Mouse (Mus musculus) thymus, postnatal 4 days (tissue): Measurements from ENCODE around the gene Stk24.

Experiments used
- DNase-seq: peaks from one replicate; pipeline ENCODE4 v3.0.0; 2021

Gene Stk24

GRCm38 (mm10) chr14:121348256-121348655 lies 31.6 kb downstream of the Stk24 start:
- DNase-seq: no peak

- no peak for DNase-seq
Observed at GRCm38 (mm10) chr14:121347134-121347533, 32.7 kb downstream of the Stk24 start.

GRCm38 (mm10) chr14:121346654-121347053 lies 33.2 kb downstream of the Stk24 start:
- DNase-seq: no peak

DNA sequence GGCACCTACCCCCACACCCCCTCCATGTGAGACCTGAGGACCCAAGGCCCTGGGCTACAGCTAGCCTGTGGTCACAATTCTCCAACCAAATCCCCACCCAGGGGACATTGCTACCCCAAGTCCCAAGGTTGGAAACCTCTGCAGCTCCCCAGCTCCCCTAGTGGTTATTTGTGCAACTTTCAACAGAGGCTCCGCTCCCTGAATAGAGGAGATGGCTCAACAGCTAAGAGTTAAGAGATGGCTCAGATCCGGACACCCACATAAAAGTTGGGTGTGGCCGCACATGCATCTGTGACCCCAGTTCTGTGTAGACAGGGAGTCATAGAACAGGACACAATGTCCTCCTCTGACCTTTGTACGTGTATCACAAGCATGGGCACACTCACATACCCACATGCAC lies 33.8 kb downstream of the Stk24 start:
- peak; percentile 56 for DNase-seq

GRCm38 (mm10) chr14:121344928-121345327 lies 34.9 kb downstream of the Stk24 start:
- DNase-seq: no peak

GRCm38 (mm10) chr14:121342885-121343284 lies 36.9 kb downstream of the Stk24 start:
- no peak for DNase-seq

- no peak for DNase-seq
Observed at GRCm38 (mm10) chr14:121339951-121340401, 39.8 kb downstream of the Stk24 start.

DNA sequence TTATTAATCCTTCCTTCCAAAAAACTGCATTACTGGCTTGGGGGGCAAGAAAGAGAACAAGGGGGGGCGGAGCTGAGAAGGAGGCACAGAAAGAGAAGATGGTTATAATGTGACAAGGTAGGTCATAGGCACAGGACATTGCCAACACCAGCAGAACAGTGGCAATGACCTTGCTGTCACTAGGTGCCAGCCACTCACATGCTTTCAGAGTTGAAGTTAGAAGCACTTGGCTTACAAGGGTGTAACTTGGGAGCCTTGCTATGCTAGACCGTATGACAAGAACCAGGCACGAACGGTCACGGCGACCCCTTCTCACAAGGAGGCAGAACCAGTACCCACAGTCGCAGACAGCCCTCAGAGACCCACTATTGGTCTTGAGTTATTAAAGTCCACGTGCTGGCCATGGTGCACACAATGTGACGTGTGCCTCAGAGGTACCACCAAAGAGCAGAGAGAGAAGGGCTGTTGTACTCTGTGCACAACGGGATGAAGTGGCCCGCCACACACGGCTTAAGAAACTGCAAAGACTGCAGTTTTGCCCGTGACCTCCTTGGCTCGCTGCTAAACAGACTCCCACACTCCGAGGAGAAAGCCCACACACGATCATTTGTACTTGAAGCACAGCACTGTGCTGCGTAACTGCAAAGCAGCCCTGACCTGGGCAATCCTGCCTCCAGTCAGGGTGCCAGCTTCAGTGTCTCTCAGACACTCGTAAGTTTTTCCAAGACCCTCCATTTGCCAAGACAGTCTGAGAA lies 40.8 kb downstream of the Stk24 start:
- no peak for DNase-seq

- no peak for DNase-seq
Observed at GRCm38 (mm10) chr14:121330090-121330408, 49.8 kb downstream of the Stk24 start.

- DNase-seq: no peak
Observed at GRCm38 (mm10) chr14:121329401-121330089, 50.3 kb downstream of the Stk24 start.

- no peak for DNase-seq
Observed at GRCm38 (mm10) chr14:121328878-121329277, 50.9 kb downstream of the Stk24 start.

GRCm38 (mm10) chr14:121326432-121326831 lies 53.4 kb downstream of the Stk24 start:
- no peak for DNase-seq

GRCm38 (mm10) chr14:121324521-121325330 lies 55.1 kb downstream of the Stk24 start:
- DNase-seq: peak; percentile 27

DNA sequence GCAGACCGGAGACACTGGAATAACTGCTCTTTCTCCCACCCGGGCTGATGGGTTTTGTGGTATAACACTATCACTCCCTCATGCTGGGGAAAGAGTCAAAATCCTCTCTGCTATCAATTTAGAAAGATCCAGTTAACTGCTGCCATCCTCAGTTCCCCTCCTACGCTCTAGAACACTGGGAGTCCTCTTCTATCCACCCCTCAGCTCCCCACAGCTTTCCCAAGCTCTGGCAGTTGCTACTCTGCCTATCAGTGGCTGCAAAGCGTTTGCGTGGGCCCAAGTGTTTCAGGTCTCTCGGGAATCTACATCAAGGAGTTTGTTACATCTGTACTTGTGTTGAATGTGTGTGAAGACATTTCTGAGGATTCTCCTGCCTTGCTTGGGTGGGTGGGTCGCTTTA lies 57.2 kb downstream of the Stk24 start:
- DNase-seq: no peak

- no peak for DNase-seq
Observed at GRCm38 (mm10) chr14:121322150-121322549, 57.7 kb downstream of the Stk24 start.

DNA sequence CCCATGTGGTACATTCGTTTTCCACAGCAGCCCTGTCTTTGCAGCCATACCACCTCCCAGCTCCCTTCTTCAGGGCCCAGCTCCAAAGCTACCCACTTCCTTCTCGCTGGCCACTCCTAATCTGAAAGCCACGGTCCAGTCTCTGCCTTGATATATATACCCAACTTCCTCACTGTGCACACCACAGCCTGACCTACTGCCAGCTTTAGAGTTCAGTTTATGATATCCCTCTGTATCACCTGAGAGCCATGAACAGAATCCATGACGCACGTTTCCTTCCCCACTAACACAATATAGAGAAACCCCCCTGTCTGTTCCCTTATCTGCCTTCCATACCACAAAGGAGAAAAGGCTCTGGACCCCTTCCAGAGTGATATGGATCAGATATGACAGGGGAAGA lies 61.4 kb downstream of the Stk24 start:
- no peak for DNase-seq

- no peak for DNase-seq
Observed at GRCm38 (mm10) chr14:121317312-121317671, 62.5 kb downstream of the Stk24 start.

DNA sequence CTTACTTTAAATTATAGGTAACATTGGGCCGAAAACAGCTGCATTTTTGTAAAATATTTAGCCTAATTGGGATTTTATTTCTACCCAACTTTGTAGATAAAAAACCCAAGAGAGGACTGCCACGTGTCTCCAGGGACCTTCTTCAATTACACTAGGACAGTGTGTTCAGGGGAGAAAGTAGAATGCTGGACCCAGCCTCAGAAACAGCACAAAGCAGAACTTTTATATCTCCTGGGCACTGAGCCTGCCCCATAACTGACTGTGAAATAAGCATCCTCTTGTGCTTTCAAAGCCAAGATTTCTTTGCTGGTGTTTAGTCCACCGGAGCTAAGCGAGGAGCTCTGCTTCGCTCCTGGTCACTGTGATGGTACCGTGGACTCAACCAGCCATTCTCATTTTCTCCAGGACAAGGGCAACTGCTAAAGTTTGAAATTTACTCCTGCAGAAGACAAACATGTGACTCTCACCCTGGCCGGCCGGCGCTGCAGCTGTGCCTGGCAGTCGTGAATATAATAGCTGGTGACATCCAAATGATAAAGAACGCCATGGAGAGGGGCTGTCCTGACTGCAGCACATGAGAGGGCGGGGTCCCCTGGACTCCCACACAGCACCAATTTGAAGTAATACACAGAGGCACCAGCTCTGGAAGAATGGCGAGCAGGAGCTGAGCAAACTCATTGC lies 63.0 kb downstream of the Stk24 start:
- no peak for DNase-seq

DNA sequence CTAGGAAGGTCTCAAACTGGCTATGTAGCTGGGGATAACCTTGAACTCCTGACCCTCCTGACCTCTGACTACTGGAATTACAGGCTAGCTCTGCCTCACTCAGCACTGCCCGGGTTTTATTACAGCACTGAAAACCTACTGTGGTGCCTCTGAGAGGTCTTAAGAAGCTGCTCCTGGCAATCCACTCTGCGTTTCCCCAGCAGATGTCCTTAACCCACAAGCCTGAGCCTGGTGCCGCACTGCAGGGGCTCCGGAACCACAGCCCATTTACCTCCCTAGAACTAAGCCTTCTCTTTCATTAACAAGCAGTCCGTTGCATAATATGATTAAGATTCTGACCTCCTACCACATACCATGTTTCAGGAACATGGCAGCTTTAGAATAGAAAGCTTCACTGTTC lies 63.7 kb downstream of the Stk24 start:
- DNase-seq: no peak

GRCm38 (mm10) chr14:121314934-121315333 lies 64.9 kb downstream of the Stk24 start:
- DNase-seq: no peak

GRCm38 (mm10) chr14:121313283-121313682 lies 66.5 kb downstream of the Stk24 start:
- no peak for DNase-seq

DNA sequence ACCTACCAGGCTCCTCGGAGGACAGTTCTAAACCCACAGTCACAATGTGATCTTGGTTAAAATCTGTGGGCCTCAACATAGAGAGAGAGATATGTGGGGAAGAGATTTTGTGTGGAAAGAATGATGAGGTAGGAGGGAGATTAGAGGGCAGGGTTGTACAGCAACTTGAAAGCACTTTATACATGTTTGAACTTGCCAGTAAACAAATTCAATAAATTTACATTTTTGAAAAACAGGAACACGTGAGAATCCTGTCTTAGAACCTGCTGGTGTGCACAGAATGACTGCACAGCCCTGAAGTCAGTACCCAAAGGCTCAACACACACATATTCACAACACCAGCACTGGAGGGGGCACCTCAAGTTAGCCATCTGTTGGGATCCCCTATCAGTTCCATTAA lies 68.7 kb downstream of the Stk24 start:
- DNase-seq: no peak
